Mouse (Mus musculus) hindbrain, embryonic 16.5 days (tissue): Measurements from ENCODE around the gene Cdk17. TPM values are rescaled to one million over a fixed set of nuclear protein-coding genes. Genes with fewer than 3 reads are reported as not detected.

ENCODE experiments used
- ATAC-seq: fragments of 200-750 bp; cut with Nextera tagmentation; 2 replicates; pipeline ENCODE4 v1.8.0; 2017; ENCODE audit warnings: moderate TSS enrichment, moderate library complexity
- H3K27ac ChIP-seq: fragments of 300-500 bp; sonication (generic); 2 replicates; pipeline ENCODE4 v1.5.1; 2014; ENCODE audit warnings: low read depth, mild to moderate bottlenecking, control low read depth, low read length, moderate library complexity
- H3K27me3 ChIP-seq: fragments of 300-500 bp; sonication (generic); replicated peaks from 2 replicates; pipeline ENCODE4 v1.6.1; 2014; ENCODE audit warnings: low read length; ENCODE audit not compliant: control insufficient read depth, insufficient read depth
- H3K36me3 ChIP-seq: fragments of 300-500 bp; sonication (generic); 2 replicates; pipeline ENCODE4 v1.6.1; 2014; ENCODE audit warnings: mild to moderate bottlenecking, low read length, moderate library complexity, mixed read lengths; ENCODE audit not compliant: control insufficient read depth, insufficient read depth
- H3K4me1 ChIP-seq: fragments of 300-500 bp; sonication (generic); 2 replicates; pipeline ENCODE4 v1.6.1; 2014; ENCODE audit warnings: low read depth, low read length; ENCODE audit not compliant: control insufficient read depth, insufficient read depth
- H3K4me2 ChIP-seq: fragments of 300-500 bp; sonication (generic); 2 replicates; pipeline ENCODE4 v1.6.1; 2014; ENCODE audit warnings: mild to moderate bottlenecking, low read length, control low read depth, moderate library complexity
- H3K4me3 ChIP-seq: fragments of 300-500 bp; sonication (generic); 2 replicates; pipeline ENCODE4 v1.5.1; 2014; ENCODE audit warnings: mild to moderate bottlenecking, low read length, control low read depth, moderate library complexity
- H3K9ac ChIP-seq: fragments of 300-500 bp; sonication (generic); 2 replicates; pipeline ENCODE4 v1.6.1; 2014; ENCODE audit warnings: low read depth, mild to moderate bottlenecking, control low read depth, low read length, moderate library complexity
- H3K9me3 ChIP-seq: fragments of 300-500 bp; sonication (generic); 2 replicates; pipeline ENCODE4 v1.6.1; 2014; ENCODE audit warnings: mild to moderate bottlenecking, low read length, moderate library complexity; ENCODE audit not compliant: control insufficient read depth
- WGBS: fragments of 180-500 bp; shearing (Covaris S2); extraction: QIAGEN DNeasy Blood & Tissue Kit; methylation state at CpG from one replicate; pipeline ENCODE4 v1.1.7; 2014; 5-methylcytosine and 5-hydroxymethylcytosine counted together
- polyA plus RNA-seq: library from polyadenylated mRNA; unstranded; fragments of >200 nt; fragmentation: Nextera tagmentation; extraction: Ambion mirVana; gene quantifications from 2 replicates; pipeline ENCODE4 v1.2.1, GENCODE M21; 2015

Gene Cdk17
- polyA plus RNA-seq, 1 experiment from 2014 or later: 31.6 TPM

DNA sequence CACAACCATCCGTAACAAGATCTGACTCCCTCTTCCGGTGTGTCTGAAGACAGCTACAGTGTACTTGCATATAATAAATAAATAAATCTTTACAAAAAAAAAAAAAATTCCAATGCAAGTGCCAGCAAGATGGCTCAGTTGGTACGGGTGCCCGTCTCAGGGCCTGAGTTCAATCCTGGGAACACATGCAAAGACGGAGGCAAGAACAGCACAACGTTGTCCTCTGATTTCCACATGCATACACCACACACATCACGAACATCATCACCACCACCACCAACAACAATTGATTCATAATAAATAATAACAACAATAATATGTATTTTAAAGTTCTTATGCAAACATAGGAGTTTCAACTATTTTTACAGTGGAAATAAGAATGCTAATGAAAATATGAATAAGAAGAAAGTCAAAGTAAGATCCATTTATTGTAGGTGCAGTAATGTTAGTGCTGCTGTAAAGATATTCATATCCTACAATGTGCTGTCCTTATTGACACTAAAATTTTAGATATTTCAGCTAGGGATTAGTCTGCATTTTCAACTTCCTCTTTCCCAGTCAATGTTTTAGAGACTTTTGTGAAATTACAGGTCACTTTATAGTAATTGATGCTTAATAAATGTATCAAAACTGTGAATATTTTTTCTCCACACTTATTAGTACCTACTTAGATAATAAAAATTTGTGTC lies 2.4 kb downstream of the Cdk17 start:
- H3K36me3 ChIP-seq: no peaks in the 10 kb centered on the region
- no peak for ATAC-seq
- peak overlapping the region; percentile 27; the same call in 1 of the 2 replicates for H3K9ac ChIP-seq
- peak overlapping the region; percentile 97 for H3K4me3 ChIP-seq
- H3K27me3 ChIP-seq: no peaks in the 10 kb centered on the region
- peak overlapping the region; percentile 23; the same call in 1 of the 2 replicates for H3K27ac ChIP-seq
- H3K9me3 ChIP-seq: no peaks in the 10 kb centered on the region
- peaks cover 20% of the 10 kb centered on the region for H3K4me1 ChIP-seq
- 52% methylated on average over 7 of the region's 7 CpGs for WGBS
- peak overlapping the region; percentile 74 for H3K4me2 ChIP-seq

DNA sequence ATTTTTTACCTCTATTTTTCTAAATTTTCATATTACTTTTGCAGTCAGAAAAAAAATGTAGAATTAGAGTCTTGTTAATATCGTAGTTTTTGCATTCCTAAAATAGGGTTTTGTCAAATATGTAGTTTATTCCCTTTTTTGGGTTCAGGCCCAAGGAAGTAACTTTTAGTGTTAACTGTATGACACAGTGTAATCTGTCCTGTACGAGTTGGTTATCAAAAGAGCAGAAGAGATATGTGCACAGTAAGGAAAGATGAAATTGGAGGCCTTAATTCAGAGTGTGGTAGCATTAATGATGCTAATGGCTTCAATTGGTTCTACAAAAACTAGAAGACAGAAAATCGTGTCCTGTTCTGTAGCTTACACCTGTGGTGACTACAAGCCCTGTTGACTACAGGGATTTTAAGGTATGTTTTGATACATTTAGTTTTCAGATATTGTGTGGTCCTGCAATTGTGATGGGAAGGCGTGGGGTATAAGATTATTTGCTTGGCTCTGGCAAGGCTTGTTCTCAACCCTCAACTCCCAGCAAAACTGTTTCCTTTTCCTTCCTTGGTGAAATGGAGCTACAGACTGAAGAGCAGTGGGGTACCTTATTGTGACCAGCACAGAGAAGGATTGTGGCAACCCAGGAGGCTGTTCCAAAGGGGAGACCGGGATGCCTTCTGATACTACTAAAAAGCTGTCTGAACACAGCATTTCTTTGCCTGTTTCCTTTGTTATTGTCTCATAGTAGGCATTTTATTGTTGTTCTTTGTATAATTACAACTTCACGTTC lies 3.2 kb downstream of the Cdk17 start:
- peak overlapping the region; percentile 13; the same call in 1 of the 2 replicates for H3K9ac ChIP-seq
- H3K27me3 ChIP-seq: no peaks in the 10 kb centered on the region
- H3K4me2 ChIP-seq: no peak overlapping the region
- WGBS: 56% methylated on average over 6 of the region's 6 CpGs
- no peaks in the 10 kb centered on the region for H3K36me3 ChIP-seq
- H3K27ac ChIP-seq: no peak overlapping the region
- no peak for ATAC-seq
- peaks cover 22% of the 10 kb centered on the region for H3K4me1 ChIP-seq
- H3K9me3 ChIP-seq: no peaks in the 10 kb centered on the region
- no peak overlapping the region for H3K4me3 ChIP-seq

DNA sequence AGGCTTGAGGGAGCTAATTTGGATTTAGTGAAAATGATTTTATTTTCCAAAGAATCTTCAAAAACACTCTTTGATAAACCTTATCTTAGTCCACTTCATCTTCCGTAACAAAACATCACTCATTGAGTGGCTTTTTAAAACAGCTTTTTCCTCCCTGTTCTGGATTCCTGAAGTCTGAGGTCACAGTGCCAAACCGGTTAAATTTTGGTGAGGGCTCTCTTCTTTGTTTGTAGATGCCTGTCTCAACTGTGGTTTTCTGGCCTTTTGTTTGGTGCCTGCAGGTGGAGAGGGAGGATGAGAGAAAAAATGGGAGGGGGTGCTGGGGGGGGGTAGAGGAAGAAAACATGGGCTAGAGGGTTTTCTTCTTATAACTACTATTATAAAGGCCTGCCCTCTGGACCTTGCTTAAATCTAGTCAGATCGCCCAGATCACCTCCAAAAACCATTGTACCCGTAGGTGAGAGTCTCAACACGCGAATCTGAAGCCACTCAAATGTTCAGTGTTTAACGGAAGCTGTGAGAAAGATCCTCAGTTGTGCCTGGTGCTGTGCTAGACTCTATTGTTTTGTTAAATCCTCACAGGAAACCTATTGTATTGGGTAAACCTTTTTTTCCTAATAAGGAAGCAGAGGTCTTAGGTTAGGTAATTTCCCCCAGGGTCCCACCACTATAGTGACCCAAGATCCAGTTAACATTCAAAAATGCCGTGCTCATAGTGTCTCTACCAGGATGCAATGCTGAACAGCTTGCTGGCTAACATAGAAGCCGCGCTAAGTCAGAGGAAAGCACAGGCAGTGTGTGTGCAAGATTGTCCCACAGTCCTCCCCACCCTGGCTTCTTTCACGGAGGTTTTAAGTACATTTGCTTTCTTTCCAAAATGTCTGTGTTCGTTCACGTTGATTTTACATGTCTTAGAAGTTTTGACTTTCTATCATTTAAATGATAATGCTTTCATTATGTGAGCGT lies 5.0 kb downstream of the Cdk17 start:
- H3K36me3 ChIP-seq: no peaks in the 10 kb centered on the region
- peak overlapping the region; percentile 23; the same call in 1 of the 2 replicates for H3K27ac ChIP-seq
- H3K9me3 ChIP-seq: no peaks in the 10 kb centered on the region
- no peaks in the 10 kb centered on the region for H3K27me3 ChIP-seq
- peaks cover 24% of the 10 kb centered on the region for H3K4me1 ChIP-seq
- H3K4me3 ChIP-seq: peak overlapping the region; percentile 7; the same call in 1 of the 2 replicates
- H3K9ac ChIP-seq: no peak overlapping the region
- ATAC-seq: no peak
- 9% methylated on average over 14 of the region's 14 CpGs for WGBS
- H3K4me2 ChIP-seq: peak overlapping the region; percentile 45

DNA sequence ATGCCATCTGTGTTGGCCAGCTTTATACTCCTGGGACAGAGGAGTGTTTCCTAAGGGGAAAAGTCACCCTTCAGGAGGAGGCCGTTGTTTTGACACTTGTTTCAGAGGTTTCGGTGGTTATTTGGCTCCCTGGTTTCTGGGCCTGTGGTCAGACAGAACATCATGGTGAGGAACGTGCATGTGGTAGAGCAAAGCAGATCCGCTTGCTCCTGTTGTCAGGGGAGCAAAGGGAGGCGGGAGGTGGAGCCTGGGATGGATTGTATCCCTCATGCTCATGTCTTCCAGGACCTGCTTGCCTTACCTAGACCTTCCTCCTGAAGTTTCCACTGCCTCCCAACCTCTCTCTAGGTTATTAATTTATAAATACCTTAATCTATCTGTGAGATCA lies 5.7 kb downstream of the Cdk17 start:
- 4% methylated on average over 5 of the region's 5 CpGs for WGBS

DNA sequence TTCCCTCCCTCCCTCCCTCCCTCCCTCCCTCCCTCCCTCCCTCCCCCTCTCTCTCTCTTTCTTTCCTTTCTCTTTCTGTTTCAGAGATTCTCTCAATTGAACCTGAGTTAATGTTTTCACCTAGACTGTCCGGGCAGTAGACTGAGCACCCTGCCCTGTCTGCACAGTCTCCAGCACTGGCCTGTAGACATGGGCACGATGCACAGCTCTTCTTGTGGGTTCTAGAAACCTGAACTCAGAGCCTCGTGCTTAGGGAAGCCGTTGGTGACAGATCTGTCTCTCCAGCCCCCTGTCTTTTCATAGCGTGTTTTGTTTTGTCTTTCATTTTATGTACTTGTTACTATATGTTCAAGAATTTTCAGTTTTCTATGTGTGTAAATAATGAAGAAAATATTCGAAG lies 6.6 kb downstream of the Cdk17 start:
- Histone ChIP-seq H3K36me3 (no peaks in the 10 kb centered on the region), H3K9ac (no peak overlapping the region), H3K27me3 (no peaks in the 10 kb centered on the region), H3K27ac (no peak overlapping the region), H3K9me3 (no peaks in the 10 kb centered on the region), H3K4me3 (no peak overlapping the region), H3K4me2 (no peak overlapping the region), H3K4me1 (peaks cover 24% of the 10 kb centered on the region)
- no peak for ATAC-seq
- 70% methylated on average over 6 of the region's 6 CpGs for WGBS

More for the DNA sequence above, 5.7 kb downstream of the Cdk17 start:
- H3K36me3 ChIP-seq: no peaks in the 10 kb centered on the region
- no peaks in the 10 kb centered on the region for H3K9me3 ChIP-seq
- H3K9ac ChIP-seq: no peak overlapping the region
- H3K4me2 ChIP-seq: peak overlapping the region; percentile 45
- H3K27me3 ChIP-seq: no peaks in the 10 kb centered on the region
- peak overlapping the region; percentile 7; the same call in 1 of the 2 replicates for H3K4me3 ChIP-seq
- peaks cover 24% of the 10 kb centered on the region for H3K4me1 ChIP-seq
- H3K27ac ChIP-seq: no peak overlapping the region
- ATAC-seq: no peak

DNA sequence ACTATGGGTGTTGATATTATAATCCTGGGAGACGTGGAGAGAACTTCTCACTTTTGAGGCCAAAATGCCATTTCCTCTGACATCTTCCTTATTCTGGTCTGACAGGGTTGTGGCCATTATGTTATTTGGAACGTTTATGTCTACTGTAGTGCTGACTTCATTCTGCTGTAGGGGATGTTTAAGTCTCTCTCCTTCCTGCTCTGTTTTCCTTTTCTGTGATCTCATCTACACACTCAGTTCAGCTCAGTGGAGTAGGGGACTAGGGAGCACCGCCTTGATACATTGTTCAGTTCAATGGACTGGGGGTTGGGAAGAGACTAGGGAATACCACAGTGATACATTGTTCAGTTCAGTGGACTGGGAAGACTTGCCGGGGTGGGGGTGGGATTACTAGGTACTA lies 7.4 kb downstream of the Cdk17 start:
- Histone ChIP-seq H3K9ac (no peak overlapping the region), H3K4me2 (no peak overlapping the region), H3K36me3 (no peaks in the 10 kb centered on the region), H3K4me3 (no peak overlapping the region), H3K9me3 (no peaks in the 10 kb centered on the region), H3K27me3 (no peaks in the 10 kb centered on the region), H3K4me1 (peaks cover 24% of the 10 kb centered on the region), H3K27ac (no peak overlapping the region)
- WGBS: 24% methylated on average over 4 of the region's 4 CpGs
- ATAC-seq: no peak; the same call in 1 of the 2 replicates

DNA sequence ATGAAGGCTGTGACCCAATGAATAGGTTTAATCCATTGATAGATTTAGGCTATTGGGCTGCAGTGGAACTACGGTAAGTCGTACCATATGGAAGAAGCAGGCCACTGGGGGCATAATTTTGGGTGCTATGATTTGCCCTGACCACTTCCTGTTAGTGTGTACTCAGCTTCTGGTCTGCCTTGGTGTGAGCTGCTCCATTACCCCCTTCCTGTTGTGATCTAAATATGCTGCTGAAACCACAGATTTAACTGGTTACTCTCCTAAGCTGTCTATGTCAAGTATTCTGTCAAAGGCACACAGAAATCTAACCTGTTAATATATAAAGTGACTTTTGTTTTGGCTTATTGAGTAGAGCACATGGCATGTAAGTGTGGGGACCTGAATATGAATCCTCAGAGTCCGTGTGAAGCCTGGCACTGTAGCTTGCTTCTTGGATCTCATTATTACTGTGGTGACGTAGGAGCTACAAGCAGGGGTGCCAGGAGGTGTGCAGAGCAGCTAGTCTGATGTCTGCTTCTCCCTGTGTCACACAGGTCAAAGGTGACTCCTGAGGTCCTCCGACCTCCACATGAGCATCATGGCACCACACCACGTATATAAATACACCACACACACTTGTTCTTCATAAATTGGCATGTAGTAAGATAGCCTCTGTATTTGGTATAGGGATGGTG lies 10.6 kb downstream of the Cdk17 start:
- Histone ChIP-seq H3K9me3 (no peaks in the 10 kb centered on the region), H3K36me3 (no peaks in the 10 kb centered on the region), H3K4me3 (no peak overlapping the region), H3K9ac (no peak overlapping the region), H3K4me2 (no peak overlapping the region), H3K27ac (no peak overlapping the region), H3K27me3 (no peaks in the 10 kb centered on the region), H3K4me1 (peaks cover 9% of the 10 kb centered on the region)
- ATAC-seq: peak; percentile 45; the same call in 1 of the 2 replicates
- WGBS: 71% methylated on average over 6 of the region's 6 CpGs

DNA sequence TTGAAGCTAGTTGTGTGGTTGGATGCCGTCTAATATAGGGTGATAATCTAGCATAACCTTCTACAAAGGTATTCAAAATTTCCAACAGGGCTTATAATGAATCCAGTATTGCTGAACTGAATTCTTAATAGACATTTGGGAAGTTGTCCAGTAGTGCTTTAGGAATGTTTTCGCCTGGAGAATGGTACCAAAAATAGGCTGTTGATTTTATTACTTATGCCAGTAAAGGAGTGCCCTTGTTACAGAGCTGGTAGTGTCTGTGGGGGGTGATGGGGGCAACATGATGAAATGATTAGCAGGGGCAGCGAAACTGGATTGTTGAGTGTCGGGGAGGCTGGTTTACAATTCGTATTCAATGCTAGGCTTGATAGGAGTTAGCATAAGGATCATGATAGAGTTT lies 16.8 kb downstream of the Cdk17 start:
- H3K9me3 ChIP-seq: no peaks in the 10 kb centered on the region
- no peaks in the 10 kb centered on the region for H3K36me3 ChIP-seq
- no peaks in the 10 kb centered on the region for H3K4me1 ChIP-seq
- ATAC-seq: no peak
- no peak overlapping the region for H3K27ac ChIP-seq
- no peak overlapping the region for H3K9ac ChIP-seq
- H3K4me2 ChIP-seq: no peak overlapping the region
- 67% methylated on average over 5 of the region's 5 CpGs for WGBS
- H3K4me3 ChIP-seq: no peak overlapping the region
- H3K27me3 ChIP-seq: no peaks in the 10 kb centered on the region
